Mouse (Mus musculus) liver, adult 2 months (tissue): ENCODE data around the gene Selplg.

Source experiments
- CTCF ChIP-seq: fragments of 200-500 bp; IDR thresholded peaks from 2 replicates; pipeline ENCODE4 v1.5.1; 2011; ENCODE audit warnings: low read depth, low read length, control low read depth
- POLR2A ChIP-seq: fragments of 200-500 bp; IDR thresholded peaks from 2 replicates; pipeline ENCODE4 v1.6.1; 2011; ENCODE audit warnings: low read length, control low read depth; ENCODE audit not compliant: insufficient read depth; ENCODE audit errors: extremely low read depth

GRCm38 (mm10) chr5:113768806-113769205 is 63.6 kb downstream of the Selplg start:
- TF ChIP-seq CTCF (no peak), POLR2A (no peak)
